Mouse (Mus musculus) frontal cortex, postnatal 36 days (tissue): Measurements from ENCODE around the gene Sbk2.
A peak's percentile ranks its signal among the peaks of the same experiment; 100 is the strongest.

Experiments used
- DNase-seq, 2 experiments: peaks; one replicate each; pipeline ENCODE4 v3.0.0; 2022; ENCODE audit warnings: low spot score in 2 of 2

Gene Sbk2

GRCm38 (mm10) chr7:4953815-4954445, 10.3 kb downstream of the Sbk2 start:
- no peak for DNase-seq

- no peak for DNase-seq
Measured at GRCm38 (mm10) chr7:4950561-4951342, 13.5 kb downstream of the Sbk2 start.

- no peak for DNase-seq
Measured at GRCm38 (mm10) chr7:4948386-4948785, 15.8 kb downstream of the Sbk2 start.

GRCm38 (mm10) chr7:4947855-4948254, 16.4 kb downstream of the Sbk2 start:
- DNase-seq, result peak in 1 of 2 experiments; percentile 13

- DNase-seq, result peak; percentile 93 to 97
Measured at GRCm38 (mm10) chr7:4943223-4943815, 20.9 kb downstream of the Sbk2 start.

- no peak for DNase-seq
Measured at GRCm38 (mm10) chr7:4942673-4943072, 21.5 kb downstream of the Sbk2 start.

- DNase-seq, result peak; percentile 79 to 82
Measured at GRCm38 (mm10) chr7:4940068-4940479, 24.1 kb downstream of the Sbk2 start.

- peak; percentile 56 to 64 for DNase-seq
Measured at GRCm38 (mm10) chr7:4938456-4938855, 25.8 kb downstream of the Sbk2 start.

- DNase-seq, result no peak
Measured at GRCm38 (mm10) chr7:4937392-4937791, 26.8 kb downstream of the Sbk2 start.

GRCm38 (mm10) chr7:4936832-4937231, 27.4 kb downstream of the Sbk2 start:
- no peak for DNase-seq

- no peak for DNase-seq
Measured at GRCm38 (mm10) chr7:4934160-4934914, 29.9 kb downstream of the Sbk2 start.

GRCm38 (mm10) chr7:4933103-4933502, 31.1 kb downstream of the Sbk2 start:
- DNase-seq, result no peak

GRCm38 (mm10) chr7:4928323-4928722, 35.9 kb downstream of the Sbk2 start:
- no peak for DNase-seq

GRCm38 (mm10) chr7:4927711-4928110, 36.5 kb downstream of the Sbk2 start:
- no peak for DNase-seq

- DNase-seq, result no peak
Measured at GRCm38 (mm10) chr7:4926849-4927248, 37.4 kb downstream of the Sbk2 start.

GRCm38 (mm10) chr7:4925441-4926381, 38.5 kb downstream of the Sbk2 start, which contains the start of gene Ssc5d:
Gene Ssc5d (plus strand): TSS chr7:4925785.
- peak in 1 of 2 experiments; percentile 18 for DNase-seq

- DNase-seq, result no peak
Measured at GRCm38 (mm10) chr7:4924891-4925301, 39.3 kb downstream of the Sbk2 start.

GRCm38 (mm10) chr7:4924483-4924882, 39.7 kb downstream of the Sbk2 start:
- DNase-seq, result no peak

GRCm38 (mm10) chr7:4923586-4924364, 40.4 kb downstream of the Sbk2 start:
- DNase-seq, result peak; percentile 64 to 68
